Mouse (Mus musculus): Measurements from ENCODE around the gene Vegfb. TPM values are rescaled to one million over a fixed set of nuclear protein-coding genes. Genes with fewer than 3 reads are reported as not detected.
"Not testable (repeated sequence)": the region's sequence is repeated elsewhere in the genome, so short reads cannot be mapped to it uniquely, and the experiment has no call there.

The Vegfb gene
- total RNA-seq, 2 experiments from 2014 or later, result 263 to 265 TPM

DNA sequence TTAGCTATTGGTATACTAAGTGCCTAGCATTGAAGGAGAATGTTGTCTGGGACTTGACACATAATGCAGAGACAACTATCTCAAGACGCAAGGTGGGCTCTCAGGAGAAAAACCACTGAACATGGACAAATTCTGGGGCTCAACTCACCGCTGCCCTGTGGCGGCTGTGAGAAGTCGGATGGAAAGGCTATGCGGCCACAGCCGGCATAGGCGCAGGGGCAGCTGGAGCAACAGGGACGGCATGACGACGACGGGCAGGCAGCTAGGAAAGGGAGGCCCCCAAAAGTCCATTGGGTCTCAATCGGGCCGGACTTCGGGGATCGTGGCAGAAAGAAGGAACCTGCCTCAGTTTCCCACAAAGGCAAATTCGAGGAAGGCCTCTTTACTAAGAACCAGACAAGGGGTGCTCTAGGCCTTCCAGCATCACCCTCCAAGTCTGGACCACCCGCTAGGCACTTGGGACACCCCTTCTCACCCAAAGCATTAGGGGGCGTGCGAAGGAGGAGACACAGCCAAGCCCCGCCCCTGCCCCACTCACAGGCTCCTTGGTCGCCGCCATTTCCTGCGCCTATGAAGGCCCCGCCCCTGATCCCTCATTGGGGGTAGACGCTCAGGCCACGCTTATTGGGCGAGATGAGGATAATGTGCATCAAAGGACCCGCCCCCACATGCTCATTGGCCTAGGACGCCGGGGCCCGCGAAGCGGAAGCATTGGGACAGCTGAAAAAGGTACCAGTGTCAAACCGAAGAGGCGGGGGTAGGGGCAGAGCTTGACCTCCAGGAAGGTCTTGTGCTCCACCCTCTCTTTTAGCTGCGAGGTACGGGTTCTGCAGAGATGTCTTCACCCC lies 4.8 kb upstream of the Vegfb start, which contains the start of gene Dnajc4:
Dnajc4 (minus strand) TSS at position 562 of the 848 bp plus-strand sequence.
- DNase-seq, result peak; percentile 97

DNA sequence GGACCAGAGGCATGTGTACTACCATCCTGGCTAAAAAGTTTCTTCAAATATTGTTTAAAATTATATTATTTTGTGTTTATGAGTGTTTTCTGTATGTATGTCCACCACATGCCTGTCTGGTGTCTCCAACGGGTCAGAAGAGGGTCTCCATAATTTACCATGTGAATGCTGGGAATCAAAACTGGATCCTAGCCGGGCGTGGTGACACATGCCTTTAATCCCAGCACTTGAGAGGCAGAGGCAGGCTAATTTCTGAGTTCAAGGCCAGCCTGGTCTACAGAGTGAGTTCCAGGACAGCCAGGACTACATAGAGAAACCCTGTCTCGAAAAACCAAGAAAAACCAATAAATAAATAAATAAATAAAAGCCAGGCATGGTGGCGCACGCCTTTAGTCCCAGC lies 3.7 kb upstream of the Vegfb start:
- DNase-seq, result not testable (repeated sequence)

DNA sequence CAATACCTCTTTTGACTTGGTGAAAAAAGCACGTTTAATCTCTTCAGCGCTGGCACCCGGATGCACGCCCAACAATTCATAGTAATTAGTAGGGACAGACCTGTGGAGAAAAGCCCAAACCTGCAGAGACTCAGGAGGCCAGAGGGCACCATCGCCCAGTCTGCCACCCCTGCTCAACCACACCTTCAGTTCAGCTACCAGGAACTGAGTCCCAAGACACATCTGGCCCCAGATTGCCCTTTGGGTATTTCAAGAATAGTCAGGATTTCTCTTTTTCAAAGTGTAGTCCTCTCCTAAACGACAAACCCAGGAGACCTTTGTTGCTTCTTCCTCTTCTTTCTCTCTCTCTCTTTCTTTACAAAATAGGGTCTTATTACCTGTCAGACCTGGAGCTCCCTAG lies 3.3 kb upstream of the Vegfb start:
- DNase-seq, result no peak

DNA sequence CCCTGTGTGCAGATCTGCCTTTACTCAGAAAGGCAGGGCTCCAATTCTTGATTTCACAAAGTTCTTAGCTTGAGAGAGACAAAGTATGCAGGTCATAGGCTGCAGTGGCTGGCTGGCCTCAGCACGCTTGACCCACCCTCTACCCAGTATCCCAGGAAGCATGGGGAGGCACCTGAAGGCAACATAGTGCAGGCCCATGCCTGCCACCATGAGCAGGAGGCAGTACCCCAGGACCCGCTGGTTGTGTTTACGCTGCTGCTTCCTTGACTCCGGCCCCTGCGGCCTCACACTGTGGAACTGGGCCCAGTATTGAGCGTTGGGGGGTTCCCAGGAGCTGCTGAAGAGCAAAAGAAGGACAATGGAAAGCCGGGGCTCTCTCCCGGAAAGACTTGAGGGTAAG lies 1.8 kb upstream of the Vegfb start:
- no peak for DNase-seq

DNA sequence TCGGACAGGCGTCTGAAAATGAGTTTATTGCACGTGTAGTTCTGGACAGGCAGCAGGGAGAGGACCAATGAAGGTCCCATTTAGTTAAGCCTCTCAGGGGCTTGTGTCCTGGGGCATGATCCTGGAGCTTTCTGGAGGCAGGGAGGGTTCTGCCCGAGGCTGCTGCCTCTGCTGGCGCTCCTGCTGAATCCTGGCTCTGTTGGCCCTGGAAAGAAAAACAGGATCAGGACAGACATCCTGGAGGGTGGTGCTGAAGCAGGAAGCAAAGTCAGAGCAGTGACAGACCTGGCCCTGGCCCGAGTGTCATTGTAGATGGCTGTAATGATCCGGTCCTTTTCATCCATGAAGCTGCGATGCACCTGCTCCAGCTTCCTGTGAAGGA lies 444 bp upstream of the Vegfb start:
- DNase-seq, result no peak

DNA sequence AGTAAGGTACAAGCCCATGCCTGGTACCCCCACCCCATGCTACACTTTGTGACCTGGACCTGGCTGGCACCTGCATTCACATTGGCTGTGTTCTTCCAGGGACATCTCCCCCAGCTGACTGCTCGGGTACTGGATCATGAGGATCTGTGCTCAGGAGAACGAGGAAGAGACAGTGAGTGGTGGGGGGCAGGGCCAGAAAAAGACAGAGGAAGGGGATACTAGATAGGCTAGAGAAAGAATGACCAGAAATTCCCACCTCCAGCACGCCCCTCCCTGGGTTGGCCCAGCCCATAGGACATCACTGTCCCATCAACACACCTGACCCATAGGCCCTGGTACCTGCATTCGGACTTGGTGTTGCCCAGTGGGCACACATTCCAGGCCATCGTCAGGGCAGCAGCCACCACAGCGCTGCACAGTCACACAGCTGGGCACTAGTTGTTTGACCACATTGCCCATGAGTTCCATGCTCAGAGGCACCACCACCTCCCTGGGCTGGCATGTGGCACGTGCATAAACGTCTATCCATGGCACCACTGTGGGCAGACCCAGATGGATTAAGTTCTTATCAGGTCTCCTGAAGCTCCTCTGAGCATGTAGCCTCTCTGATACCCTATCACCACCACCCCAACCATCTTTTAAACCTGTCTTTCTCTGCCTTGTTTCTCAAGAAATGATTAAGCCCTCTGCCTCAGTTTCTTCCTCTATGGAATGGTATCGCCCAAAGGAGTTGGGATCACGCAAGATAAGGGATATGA lies 1.3 kb downstream of the Vegfb start:
- DNase-seq, result no peak

DNA sequence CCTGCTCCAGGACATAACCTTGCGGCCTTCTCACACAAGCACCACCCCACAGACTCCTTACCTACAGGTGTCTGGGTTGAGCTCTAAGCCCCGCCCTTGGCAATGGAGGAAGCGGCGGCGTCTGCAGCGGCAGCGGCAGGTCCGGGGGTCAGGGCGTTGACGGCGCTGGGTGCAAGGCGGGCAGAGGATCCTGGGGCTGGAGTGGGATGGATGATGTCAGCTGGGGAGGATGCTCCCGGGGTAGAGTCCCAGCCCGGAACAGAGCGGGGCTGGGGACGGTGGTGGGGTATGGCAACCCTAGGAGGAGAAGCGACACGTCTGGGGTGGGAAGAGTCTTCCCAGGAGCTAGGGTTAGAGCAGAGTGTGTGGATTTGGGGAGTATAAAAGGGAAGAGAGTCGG lies 2.2 kb downstream of the Vegfb start:
- DNase-seq, result no peak

DNA sequence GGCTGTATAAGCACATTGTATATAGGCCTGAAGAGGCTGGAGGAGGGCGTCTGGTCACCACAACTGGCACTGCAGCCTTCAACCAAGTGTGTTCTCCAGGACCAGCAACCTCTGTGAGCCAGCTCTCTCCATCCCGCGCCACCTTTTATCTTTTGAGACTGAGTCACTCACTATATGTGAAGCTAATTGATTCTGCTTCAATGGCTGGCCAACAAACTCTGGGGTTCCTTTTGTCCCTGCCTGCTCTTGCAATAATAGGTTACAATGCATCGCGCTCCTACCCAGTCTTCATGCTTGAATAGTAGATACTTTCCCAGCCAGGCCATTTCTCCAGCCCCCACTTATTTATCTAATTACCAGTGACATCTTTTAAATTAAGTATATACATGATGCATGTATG lies 3.8 kb downstream of the Vegfb start:
- DNase-seq, result no peak

DNA sequence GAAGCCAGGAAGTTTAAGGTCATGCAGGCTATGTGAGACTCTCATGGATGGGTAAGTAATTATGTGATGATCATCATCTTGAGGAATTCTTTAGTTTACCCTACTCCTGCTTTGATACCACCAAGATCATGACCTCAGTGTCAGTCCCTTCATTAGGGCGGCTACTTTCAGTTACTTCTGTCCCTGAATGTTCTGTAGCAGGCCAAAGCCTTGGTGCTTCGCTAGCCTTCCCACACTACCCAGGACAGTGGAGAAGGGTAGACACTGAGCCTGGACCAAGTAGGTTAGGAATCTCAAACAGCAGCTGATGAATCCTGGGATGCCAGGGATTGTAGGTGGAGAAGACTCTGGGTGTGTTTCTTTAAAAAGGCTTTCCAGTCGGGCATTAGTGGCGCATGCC lies 6.0 kb downstream of the Vegfb start:
- no peak for DNase-seq

DNA sequence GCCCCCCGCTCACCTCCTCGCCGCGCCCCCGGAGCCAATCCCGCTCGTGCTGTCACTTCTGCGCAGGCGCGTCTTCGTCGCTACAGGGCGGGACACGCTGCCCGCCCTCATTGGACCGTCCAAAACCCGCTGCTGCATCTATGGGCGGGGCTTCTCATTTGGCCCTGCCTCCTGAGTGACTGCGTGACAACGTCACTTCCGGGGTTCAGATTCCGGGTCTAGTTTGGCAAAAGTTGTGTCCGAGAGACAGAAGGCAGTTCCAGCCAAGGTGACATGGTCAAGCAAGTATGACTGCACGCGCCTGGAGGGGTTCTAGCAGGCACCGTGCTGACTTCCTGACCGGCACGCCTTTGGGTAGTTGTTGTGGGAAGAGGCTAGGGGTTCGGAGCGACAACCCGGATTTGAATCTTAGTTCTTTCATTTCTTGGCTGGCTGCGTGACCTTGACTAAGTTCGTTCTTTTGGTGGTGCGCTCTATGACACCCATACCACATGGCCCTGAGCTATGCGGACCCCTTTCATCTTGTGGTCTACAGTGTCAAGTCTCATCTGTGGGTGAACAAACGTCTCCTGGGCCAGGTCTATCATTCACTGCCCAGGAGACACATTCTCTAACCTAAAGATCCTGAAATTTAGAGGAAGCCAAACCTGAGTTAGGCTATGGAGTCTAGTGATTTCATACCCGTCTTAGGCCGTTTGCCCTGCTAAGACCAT lies 6.9 kb downstream of the Vegfb start, which contains the start of gene Fkbp2:
Fkbp2 (minus strand) TSS at position 121 of the 713 bp plus-strand sequence.
- DNase-seq, result peak; percentile 99

DNA sequence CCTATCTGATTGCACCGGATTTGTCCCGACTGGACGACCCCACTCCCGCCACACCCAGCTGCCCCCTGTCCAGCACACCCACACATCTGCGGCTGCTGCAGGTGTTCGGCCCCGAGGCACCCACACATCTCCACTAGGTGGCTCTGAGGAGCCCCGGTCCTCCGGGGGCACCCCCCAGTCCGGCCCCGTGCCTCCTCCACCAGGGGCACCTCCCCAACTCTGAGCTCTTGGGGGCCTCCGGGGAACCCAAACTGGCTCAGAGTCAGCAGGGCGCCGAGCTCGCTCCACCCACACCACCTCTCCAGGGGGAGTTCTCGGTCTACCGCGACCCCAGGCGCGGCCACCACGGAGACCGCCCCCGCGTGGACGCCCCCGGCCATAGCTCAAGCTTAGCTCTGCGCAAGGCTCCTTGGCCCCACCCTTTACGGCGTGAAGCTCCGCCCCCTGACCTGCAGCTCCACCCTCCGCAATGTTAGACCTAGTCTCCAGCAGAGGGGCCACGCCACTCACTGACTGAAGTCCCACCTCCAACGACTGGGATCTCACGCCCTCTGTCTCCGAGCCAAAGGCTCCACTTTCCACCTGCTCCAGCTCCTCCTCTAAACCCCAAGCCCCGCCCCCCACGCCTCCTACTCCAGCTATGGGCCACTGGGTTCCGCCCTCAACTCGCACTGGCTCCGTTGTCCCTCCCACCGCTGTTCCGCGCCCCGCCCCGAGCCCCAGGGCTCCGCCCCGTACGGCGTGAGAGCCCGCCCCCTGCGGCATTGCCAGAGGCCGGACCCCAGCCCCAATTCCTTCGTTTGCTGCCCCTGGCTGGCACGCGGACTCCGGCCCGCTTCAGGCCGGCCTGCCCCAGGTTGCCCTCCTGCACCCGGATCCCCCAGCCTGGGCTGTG lies 7.7 kb downstream of the Vegfb start:
- DNase-seq, result peak; percentile 100

DNA sequence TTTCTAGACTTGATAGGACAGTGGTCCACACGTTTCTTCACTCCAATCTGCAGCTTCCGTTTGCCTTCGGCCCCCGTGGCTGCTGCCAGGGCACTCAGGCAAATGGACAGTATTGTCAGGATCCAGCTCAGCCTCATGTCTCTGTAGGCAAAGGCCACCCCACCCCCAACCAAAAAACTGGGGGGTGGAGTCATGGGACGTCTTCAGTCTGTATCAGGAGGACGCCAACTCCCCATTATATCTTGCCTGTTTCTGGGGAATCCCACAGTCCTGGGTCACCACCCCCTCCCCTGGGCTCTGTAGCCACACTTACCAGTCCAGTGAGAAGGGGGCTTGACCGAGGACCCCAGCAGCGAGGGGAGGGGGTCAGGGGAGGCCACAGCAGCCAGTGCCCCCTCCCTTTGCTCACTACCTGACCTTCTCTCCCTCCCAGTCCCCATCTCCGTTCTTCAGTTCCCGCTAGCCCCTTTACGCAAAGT lies 8.4 kb downstream of the Vegfb start:
- DNase-seq, result peak; percentile 38

DNA sequence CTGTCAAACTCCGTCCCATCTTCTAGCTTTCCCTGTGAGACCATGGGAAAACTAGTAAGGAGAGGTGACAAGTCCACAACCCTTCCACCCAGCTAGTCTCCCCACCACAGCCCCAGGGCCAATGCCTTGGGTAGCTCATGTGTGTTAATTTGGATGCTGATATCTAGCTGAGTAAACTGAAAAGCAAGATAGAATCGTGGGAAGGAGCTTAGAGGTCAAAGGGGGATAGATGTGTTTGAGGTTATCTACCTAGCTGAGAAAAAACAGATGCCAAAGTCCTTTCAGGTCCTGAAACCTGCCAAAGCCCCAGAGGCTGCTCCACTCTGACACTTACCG lies 8.8 kb downstream of the Vegfb start:
- no peak for DNase-seq

DNA sequence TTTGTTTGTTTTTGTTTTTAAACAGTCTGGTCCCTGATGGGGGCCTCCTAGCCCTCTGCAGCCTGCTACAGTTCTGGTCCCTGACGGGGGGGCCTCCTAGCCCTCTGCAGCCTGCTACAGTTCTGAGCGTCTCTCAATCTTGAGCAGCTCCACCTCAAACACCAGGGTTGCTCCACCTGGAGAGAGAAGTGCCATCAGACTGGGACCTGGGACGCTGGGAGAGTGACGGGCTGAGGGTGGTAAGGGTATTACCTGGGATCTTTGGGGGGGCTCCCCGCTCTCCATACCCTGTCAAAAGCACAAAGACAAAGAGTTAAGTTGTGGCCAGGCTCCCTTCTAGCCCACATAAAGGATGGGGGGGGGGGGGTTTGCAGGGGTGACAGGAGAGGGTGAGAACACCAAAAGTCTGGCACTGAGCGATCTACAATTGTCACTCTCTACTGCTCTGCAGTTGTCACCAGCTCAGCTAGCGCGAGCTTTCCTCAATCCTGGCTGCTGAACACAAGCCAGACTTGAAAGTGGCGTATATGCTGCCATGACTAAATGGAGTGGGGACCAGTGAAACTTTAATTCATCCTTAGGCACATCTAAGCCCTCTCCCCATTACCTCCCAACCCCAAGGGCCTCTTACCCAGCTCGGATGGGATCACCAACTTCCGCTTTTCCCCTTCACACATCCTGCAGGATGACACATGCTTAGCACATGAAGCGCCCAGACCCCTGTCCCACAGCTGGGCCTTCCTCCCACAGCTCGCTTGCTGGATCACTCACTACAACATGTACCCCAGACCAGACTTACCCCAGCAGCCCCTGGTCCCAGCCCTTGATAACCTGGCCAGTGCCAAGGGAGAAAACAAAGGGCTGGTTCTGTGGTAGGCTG lies 9.5 kb downstream of the Vegfb start:
- DNase-seq, result no peak

DNA sequence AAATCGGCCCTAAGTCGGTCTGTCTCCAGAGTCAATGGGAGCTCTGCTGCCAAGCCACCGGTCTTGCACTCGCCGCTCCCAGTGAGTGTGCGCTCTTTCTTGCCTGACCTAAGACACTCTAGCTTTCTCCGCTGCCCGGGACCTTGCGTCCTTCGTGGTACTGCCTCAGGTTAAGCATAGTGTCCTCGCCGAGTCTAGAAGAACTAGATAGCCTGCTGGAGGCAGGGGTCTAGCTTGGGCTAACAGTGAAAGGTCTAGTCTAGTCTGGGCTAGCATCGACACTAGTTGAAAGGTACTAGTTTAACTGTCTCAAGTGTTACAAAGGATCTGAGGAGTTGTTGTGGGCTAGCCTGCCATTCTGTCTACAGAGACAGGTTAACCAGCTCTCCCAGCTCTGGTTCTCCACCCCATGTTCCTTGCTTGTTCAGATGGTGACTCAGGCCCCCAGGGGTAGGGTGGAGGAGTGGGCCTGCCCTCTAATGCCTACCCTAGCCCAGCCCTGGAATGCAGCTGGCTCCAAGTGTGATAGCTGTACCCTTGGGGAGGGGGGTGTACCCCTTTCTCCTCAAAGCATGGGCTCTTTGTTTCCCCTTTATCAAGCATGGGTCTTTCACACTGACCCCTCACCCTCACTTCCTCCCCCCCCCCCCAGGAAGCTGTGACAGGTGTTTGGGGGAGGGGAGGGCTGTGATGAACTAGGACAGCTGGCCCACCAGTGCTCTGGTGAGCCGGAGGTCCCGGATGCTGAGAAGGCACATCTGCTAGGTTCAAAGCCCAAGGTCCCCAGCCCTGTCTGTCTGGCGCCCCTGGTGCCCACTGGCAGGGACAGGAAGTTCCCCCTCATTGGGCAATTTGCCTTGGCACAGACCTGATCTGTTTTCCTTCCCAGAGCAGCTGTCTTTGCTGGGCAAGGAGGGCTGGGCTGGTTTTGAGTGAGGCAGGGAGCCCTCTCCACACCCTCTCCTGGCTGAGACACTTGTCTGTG lies 11.6 kb downstream of the Vegfb start, which contains the start of gene Plcb3:
Plcb3 (minus strand) TSS at position 934 of the 985 bp plus-strand sequence.
- DNase-seq, result peak; percentile 72

DNA sequence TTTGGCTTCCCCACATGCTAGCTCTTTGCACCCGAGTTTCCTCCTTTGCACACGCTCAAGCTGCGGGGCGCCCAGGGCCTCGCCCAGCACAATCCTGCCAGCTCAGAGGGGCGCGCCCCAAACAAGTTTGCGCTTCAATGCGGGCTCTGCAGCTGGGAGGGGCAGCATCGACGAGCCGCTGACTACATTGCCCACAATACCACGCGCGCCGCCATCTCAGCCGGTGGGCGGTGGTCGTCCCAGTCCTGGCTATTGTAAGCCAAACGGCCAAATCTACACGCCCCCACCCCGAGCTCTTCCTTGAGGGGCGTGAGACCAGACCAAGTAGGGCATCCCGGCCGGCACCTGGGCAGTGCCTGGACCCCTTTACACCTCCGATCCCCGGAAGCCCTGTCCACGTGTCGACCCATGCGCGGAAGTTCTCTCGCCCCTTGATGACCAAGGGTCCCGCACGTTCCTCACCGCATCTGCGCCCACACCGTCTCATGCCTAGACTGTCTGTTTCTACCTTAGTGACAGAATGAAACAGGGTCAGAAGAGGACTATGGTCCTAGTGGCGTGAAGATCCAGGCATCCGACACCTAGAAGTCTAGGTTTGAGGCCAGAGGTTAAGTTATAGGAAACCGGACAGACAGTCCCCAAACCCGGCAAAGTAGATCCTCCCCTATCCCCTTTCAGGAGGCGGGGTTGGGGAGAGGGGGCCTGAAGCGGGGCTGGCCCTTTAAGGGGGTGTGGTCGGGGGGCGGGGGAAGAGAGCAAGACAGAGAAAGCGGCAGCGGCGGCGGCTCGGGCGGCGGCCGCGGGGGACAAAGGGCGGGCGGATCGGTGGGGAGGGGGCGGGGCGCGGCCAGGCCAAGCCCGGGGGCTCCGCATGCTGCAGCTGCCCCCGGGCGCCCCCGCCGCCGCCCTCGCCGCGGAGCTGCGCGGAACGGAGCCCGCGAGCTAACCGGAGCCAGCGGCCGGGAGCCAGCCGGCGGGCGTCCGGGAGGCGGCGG lies 12.9 kb downstream of the Vegfb start, which contains the start of gene Ppp1r14b:
Ppp1r14b (plus strand) TSS at position 758 of the 995 bp plus-strand sequence.
- peak; percentile 88 for DNase-seq

DNA sequence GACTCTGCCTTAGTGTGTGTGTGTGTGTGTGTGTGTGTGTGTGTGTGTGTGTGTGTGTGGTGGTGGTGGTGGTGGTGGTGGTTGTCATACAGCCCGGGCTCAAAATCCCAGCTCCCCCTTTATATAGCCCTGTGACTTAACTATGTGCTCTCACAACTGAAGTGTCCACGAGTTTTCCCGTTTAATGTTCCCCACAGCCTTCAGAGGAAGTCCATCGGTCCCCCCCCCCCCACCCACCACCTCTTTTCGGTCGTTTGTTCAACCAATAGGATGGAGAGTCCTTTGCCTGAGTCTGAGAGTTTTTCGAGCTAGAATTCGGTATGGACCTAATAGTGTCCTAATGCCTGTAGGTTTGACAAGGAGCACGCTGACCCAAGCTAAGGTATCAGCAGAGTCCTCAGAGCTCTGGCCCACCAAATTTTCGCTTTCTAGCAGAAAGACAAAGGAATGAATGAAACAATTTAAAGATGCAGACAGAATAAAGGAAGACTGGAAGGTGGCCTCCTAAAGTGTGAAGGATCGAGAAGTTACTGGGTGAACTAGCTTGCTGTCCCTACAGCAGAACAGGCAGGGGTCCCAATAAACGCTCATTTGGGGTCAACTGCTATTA lies 13.8 kb downstream of the Vegfb start:
- no peak for DNase-seq

Data from heart, postnatal 4 days (tissue).